Mouse (Mus musculus): ENCODE results near the gene Thrb.

Thrb gene

DNA sequence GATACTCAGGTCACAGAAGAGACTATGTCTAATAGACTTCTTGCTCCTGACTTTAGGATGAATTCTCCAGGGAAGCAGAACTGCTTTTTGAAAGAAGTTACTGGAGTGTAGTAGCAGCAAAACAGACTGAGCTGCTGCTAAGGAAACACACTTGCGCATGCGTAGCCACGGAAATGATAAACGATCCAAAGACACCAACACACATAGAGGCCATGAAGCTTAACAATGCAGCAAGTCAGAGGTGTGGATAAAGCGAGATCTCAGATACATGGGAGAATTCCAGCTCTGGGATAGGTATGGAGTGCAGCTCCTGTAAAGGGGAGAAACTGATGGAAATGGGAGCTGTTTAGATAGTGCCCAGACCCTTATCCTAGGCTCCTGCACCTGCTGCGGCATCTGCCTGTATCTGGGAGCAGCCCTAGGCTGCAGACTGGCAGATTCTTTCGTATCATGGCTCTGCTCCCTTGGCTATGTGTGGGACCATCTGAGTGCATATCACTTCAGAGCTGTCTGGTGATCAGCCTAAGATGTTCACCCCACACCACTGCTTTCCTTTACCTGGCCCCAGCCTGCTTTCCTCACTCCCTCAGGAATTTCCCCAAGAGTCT is 53.3 kb downstream of the Thrb start:
- DNase-seq (ENCODE audit: low spot score): no peak

DNA sequence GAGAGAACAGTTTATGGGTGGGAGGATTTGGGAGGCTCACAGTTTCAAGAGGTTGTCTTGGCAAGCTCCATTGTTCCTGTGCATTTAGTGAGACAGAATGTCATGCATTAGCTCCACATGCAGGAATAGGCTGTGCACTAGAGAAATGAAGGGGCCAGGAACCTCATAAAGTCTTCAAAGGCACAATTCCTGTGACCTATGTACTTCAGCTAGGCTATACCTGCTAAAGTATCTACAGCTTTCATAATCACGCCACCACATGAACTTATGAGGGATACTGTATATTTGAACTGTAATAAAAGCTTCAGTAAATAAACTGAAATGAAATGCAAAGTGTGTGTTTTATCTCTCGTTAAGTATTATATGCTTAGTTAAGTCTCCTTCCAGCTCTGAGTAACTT is 59.4 kb downstream of the Thrb start:
- DNase-seq (ENCODE audit: low spot score): no peak

DNA sequence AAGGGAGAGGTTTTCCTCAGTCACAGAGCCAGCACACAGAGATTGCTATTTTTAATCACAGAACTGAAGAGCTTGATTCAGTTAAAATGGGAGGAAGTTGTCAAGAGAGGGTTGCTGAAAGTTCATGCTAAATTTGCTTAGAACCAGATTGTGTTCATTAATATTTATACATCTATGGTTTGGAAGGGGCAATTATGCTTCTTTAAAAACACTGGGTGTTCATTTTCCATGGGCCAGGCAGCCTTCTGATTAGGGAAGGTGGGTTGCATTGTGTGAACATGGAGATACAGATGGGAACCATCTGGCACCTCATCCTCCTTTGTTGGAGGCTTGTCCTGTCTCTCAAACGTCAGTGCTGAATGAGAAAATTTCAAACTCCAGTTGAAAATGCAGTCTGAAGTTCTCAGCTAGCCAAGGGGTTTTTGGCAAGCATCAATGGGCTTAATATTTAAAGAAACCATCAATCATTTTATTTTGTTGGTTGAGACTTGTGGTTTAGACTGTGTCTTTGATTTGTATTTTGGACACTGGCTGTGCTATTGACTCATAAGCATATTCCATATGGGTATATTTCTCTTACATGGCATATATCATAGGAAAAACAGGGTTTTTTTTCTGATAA is 62.9 kb downstream of the Thrb start:
- no peak for DNase-seq (ENCODE audit: low spot score)

DNA sequence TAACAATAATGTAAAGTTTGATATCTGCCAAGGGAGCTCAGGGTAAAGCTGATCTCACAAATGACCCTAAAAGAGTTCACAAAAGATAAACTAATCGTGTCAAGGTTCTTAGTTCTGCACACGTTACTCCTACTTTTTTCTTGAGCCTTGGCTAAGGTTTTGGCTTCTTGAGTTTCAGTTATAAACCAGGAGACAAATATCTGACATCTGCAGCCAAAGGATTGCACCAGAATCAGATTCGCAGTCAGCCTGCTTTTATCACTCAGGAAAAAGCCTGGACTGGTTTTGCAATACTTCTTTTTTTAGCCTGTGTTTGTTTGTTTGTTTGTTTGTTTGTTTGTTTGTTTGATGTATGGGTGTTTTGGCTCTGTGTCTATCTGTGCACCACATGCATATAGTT is 64.5 kb downstream of the Thrb start:
- DNase-seq (ENCODE audit: low spot score): no peak

DNA sequence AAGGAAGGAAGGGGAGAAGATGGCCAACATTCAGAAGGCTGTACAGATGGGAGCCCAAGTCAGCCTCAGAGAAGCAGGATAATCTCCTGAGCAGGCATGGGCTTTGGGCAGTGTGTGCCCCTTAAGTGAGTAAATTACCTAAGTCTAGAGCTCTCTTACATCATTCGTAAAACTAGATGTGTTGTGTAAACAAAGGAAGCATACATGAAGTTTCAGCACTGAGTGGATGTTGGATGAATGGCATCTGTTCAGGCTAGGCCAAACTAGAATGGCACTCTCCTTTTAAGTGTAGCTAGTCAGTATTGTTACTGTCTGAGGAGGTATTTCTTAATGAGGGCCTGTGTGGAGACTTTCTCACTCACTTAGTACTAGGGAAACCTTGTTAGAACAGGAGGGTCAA is 66.8 kb downstream of the Thrb start:
- no peak for DNase-seq (ENCODE audit: low spot score)

DNA sequence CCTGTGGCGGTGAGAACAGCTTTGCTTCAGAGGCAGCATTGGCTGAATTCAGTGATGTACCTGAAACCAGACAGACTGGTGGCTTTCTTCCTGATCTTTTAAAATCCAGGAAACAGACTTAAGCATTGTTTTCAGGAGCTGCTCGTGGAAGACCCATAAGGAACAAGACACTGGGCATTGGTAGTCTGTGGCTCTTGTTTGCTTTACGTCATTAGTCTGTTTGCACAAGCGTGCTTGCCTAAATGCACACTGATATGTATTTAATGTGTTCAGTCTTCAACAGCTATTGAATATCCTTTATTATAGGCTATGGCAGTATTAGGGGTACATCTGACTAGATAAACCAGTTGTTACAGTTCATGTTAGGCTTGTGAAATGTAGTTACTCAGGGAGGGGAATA is 67.8 kb downstream of the Thrb start:
- DNase-seq (ENCODE audit: low spot score): no peak

DNA sequence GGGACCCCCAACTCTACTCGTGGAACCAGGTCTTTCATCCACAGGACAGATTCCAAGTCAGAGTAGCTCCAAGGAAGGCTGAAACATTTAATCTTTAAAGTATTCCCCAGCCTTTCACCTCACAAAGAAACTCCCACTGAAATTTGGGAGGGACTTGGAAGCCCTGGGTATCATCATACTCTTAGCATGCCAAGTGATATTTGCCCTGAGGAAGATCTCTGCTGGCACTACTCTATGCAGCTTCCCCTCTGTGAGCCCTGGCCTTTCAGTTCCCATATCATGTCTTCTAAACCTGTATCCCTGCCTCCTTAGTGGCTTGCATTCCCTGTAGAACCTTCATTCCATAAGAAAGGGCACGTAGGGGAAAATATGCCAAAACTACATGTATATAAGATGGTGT is 68.8 kb downstream of the Thrb start:
- no peak for DNase-seq (ENCODE audit: low spot score)

DNA sequence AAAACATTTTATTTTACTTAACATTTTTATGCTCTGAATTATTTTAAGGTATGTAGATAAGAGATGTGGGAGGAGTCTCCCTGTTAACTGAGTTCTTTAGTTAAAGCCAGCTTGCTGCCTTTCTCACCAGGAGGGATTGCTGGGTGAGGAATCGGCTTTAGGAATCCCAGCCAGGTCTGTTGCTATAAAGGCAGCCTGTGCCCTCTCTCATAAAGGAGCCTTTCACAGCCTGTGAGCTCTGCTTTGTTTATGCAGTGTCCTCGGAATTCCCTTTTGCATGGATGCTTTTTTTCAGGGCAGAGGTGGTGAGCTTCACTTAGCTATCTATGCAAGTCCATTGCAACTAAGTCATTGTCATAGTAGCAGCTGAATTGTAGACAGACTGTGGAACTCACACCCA is 71.0 kb downstream of the Thrb start:
- DNase-seq (ENCODE audit: low spot score): no peak

DNA sequence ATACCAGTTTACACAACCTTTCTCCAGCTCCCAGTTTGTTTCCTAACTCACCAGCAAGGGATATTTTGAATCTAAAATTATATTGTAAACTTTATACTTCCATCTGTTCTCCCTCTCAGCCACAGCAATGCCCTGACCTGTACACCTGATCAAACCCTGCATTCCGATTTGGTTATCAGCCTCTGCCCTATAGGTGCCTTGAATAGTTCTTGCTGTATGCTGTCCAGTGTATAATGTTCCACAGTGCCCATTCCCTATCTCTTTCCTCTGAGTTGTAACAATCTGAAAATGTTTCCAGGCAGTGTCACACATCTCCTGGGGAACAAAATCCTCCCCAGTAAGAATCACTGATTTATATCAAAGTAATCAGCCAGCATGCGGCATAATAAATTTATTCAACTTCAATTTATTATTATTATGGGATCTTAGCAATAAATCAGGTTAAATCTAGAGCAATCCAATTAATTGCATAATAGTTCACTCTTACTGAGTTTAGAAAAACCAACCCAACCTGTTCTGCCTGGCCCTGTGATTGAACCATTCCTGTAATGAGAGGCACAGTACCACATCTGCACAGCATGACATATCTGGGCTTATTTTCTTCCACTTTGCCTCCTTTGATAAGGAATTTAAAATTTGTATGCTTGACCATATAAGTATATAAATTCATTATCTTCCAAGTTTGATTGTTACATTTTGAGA is 73.2 kb downstream of the Thrb start:
- DNase-seq (ENCODE audit: low spot score): peak; percentile 24

DNA sequence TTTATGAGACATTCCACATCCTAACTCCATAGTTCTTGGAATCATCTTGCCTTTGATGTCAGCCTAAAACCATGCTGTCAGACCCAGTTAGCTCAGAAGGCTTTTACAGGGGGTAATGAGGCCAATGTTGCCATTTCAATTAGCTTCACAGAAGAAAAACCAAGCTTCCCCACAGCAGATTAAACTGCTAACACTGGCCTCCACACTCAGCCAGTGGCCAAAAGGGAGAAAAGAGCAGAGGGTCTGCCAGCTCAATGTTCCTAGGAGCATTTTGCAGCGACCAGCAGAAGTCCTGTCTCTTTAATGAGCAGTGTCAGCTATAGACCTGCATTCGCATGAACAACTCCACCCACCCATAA is 73.7 kb downstream of the Thrb start:
- DNase-seq (ENCODE audit: low spot score): no peak

DNA sequence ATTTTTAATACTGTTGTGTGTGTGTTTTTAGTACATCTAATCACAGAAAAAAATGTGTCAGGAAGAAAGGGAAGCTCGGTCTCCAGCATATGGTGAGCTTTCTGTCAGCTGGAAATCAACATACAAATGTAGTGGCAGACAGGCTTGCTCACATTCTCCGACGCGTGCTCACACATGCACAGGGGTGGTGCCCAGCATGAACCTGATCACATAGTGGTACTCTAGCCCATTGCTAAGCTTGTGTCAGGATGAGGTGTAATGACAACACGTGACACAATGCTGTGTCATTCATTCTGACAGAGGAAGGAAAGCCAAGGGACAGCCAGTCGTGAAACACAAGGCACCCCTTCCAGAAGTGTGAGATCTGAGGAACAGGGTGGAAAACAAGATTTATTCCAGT is 75.4 kb downstream of the Thrb start:
- DNase-seq (ENCODE audit: low spot score): no peak

DNA sequence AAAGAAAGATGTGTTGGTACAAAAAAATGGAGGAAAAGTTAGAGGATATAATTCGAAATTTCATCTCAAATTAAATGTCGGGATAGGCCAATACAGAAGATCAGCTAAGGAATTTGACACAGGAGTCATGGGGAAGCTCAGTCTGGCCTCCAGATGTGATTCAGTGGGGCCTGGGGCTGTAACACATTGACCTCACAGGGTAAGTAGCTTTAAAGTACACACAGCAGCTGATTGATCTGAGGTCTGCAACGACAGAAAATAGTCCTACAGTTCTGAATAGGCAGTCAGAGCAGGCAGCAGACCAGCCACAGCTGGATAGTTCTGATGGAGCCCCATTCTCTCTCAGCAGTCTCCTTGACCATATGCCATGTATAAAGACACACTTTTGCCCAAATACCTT is 80.8 kb downstream of the Thrb start:
- no peak for DNase-seq (ENCODE audit: low spot score)

DNA sequence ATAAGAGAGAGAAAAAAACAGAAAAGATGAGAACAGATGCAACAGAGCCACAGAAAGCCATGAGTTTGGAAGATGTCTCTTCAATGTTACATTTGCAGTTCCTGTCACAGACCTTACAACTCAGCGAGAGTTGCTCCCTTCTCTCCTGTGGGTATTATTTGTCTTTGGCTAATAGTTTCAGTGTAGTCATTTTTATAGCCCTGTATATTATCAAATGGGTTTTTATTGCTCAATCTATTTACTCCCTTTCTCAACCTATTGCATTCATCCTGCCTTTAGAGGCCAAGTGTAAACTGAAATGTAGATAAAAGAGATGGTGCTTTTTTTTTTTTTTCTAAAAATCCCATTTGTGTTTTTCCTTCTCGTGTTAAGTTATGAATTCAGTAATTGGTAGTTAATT is 82.2 kb downstream of the Thrb start:
- no peak for DNase-seq (ENCODE audit: low spot score)

DNA sequence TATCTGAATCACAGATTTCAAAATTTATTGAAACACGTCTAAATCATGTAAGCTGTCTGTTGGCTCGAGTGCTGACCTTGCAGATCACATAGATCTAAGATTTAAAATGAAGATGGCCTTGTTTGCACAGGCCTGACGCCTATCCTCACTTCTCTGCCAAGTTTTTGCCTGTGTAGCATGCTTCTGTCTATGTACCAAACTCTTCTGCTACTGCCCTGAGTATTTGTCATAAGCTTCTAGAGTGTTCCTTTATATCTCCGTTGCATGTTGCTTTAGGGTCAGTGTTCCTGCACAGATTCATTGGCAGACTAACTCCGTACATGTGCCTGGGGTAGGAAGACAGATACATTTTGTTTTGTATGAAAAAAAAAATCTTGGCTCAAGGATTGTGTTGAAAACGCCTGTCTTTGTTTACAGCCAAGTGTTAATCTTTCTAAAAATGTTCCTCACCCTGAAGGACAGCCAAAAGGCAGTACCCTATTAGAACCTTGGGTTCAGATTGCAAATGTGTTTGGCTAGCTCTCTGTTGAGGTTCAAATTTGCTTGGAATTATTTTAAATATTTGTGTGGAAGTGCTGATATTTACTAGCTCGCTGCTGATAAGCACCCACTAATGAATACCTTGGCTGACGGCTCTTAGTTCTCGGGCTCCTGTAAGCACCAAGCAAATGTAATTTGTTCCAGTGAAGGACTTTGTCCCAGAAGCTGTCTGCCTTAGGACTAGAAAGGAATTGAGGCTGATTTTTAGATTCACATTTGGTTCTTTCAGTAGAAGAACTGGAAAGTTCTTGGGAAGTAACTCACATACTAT is 83.0 kb downstream of the Thrb start:
- no peak for DNase-seq (ENCODE audit: low spot score)

DNA sequence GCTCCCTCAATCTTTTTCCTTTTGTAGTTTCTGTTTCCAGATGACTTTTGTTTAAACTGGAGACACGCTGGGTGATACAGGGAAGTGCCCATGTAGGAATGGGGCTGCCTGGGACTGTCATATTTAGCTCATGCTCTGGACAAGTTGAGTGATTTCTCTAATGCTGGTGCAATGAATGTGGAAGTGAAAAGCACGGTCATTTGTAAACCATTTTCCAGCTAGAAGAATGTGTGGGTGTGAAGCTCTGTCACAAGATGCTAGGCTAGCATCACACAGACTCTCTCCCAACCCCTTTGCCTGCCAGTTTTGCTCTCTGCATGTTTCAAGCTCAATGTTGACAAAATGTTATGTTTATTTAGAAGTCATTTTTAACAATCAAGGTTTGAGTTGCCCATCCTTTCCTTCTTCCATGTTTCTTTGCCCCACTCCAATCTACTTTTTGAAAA is 83.7 kb downstream of the Thrb start:
- no peak for DNase-seq (ENCODE audit: low spot score)

DNA sequence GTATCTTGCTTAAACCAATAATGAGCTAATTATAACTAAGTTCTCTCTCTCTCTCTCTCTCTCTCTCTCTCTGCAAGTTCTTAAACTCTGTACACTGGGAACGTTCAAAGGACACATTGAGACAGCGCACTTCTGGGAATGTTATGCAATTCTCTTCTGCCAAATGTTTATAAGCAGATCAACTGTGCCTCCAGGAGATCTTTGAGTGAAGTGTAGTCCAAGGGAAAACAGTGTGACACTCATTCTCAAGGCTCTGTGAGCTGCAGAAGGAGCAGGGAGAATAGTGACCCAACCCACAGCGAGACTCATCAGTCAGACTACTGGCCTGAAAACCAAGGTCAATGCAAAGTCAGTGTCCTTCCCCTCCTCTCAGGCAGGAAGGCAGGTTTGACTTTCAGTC is 87.9 kb downstream of the Thrb start:
- DNase-seq (ENCODE audit: low spot score): no peak

DNA sequence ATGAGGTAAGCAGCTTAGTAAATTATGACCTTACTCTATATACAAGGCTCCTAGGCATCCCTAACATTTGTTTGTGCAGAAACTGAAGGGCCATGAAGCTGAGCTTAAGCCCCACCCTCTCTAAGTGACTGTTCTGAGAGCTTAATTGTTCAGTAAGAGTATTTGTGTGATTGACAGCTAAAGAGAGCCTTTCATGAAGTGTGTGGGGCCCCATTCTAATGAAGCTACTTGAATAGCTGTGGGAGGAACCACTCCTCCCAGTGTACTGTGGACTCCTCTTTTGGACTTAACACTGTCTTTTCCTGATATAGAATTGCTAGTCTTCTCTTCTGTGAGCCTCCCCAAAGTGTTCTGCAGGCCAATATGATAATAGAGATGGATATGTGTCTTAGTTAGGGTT is 88.9 kb downstream of the Thrb start:
- no peak for DNase-seq (ENCODE audit: low spot score)

DNA sequence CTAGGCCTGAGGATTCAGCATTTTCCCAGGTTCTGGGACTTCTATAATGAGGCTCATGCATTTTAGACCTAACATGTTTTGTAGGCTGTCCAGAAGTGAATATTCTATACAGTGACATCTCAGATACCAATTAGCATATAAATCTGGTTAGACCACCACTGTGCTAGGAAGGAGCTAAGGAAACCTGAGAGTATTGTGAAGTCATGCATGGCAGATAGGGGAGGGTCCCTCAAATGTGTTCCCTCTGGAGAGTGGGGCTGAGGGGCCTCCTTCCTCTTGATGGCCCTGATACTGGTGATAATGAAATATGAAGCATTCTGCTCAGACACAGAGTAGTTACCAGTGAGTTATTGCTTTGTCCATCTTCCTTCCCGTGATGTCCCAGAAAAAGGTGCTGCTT is 91.8 kb downstream of the Thrb start:
- no peak for DNase-seq (ENCODE audit: low spot score)

DNA sequence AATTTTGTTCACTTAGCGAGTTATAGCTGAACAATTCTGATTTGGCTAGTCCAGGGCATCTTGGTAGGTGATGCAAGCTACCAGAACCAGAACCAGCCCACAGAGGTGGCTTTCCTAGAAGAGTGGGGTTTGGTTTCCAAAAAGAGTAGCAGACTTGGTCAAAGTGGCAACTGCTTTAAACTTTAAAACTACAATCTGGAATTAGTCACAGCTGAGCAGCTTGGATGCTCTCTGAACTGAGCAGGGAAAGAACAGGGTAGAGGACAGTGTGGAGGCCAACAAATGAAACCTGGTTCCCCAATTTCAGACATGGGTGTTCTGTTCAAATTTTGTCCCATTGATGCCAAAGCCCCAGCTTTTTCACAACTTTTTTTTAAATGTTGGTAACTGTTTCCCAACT is 93.4 kb downstream of the Thrb start:
- DNase-seq (ENCODE audit: low spot score): no peak

DNA sequence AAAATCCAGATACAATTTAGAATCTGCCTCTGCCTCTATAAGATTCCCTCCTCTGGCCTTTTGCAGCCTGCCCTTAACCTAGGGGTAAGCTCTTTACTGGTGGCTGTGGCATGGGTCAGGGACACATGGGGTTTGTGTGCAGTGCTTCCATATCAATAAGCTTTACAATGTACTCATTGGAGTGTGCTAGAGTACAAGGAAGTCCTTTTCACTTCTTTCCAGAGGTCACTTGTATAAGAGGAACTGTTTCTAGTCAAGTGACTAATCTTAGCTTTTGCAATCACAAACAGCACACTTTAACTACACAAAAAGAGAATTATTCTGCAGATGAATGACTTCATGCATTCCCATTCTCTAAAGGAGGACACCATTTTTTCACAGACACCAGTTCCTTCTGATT is 96.7 kb downstream of the Thrb start:
- DNase-seq (ENCODE audit: low spot score): no peak

DNA sequence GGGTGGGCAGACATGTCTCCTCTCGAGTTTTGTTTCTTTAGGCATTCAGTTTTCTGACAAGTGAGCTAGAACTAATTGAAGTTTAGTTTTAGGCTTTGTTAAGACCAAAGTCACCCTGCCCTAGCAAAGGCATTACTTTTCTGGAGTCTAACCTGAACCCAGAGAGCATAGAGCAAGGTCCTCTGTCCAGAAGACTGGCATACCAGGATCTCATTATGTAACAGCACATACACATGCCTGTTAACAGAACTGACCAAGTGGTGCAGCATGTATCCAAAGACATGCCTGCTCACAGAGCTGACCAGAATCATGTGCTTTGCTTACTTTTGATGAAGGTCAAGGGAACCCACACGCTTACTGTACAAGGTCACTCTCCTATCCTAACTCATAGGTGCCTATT is 107.9 kb downstream of the Thrb start:
- DNase-seq (ENCODE audit: low spot score): no peak

DNA sequence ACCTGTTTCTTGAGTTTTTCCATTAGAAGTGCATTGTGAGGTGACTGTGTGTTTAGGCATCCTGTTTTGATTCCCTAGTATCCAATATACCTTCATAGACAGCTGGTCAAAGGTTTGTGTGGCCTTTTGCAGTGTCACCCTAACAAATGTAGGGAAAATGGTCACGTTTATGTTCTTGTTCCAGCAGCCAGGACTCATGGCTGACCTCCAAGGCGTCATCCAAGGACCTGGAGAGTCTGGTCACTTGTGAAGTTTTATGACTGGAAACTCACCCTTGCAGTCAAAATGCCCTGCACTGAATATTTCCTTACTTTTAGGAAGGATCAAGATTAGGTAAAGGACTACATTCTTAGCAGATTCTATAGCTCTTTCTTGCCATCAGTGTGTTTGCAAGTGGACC is 114.3 kb downstream of the Thrb start:
- no peak for DNase-seq (ENCODE audit: low spot score)

DNA sequence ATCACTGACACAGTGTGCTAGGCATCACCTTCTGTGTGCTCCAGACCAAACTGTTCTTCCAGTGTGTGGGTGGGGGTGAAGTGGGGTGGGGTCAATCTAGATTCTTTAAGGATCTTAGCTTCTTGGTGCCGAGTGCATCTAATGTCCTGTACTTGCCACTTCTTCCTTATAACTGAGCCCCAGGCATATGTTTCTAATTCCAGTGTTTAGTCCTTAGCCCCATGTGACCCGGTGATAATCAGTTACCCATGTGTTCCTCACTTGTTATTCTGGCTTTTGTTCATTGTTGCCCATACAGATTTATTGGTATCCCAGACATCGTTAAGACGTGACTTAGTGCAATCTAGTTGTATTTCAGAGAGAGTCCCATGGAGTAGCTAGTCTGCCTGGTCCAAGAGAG is 121.9 kb downstream of the Thrb start:
- DNase-seq (ENCODE audit: low spot score): no peak

Measured in urinary bladder, postnatal 14 days (tissue).